Mouse (Mus musculus): Measurements from ENCODE around the gene 1700001C19Rik.
"Not testable (repeated sequence)": the region's sequence is repeated elsewhere in the genome, so short reads cannot be mapped to it uniquely, and the experiment has no call there.

1700001C19Rik gene

DNA sequence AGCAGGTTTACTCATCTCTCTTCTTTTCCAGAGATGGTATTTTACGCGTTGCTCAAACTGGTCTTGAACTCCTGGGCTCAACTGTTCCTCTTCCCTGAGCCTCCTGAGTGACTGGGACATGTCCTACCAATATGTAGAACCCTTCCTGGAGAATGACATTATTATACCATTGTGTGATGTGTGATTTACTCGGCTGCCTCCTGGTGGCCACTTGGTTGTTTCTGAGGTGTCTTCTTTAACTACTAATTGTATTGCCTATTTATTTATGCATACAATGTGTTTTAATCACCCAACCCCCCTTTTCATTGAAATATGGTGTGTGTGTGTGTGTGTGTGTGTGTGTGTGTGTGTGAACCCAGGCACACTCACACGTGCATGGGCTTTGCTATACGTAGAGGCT, 6.4 kb downstream of the 1700001C19Rik start:
- DNase-seq (ENCODE audit: low spot score): no peak

DNA sequence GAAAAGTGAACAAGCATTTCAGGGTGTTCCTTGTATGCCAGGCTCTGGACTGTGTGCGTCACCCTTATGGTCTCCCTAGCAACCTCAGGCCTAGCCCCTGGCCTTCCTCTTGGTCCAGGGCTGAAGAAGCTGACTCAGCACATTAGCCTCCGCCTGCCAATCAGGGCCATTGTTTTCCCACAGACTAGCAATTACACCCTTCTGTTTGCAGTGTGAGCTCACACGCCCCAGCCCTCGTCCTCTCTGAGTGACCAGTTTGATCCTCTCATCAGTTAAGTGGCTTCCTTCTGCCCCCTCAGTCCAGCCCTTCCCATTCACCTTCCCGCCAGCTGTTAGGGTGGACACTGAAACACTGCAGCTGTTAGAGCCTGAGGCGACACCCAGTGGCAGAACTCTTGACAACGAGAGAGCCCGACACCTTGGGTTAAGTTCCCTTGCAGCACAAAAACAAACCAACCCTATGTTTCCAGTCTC, 8.3 kb downstream of the 1700001C19Rik start:
- peak; percentile 84 for DNase-seq (ENCODE audit: low spot score)

DNA sequence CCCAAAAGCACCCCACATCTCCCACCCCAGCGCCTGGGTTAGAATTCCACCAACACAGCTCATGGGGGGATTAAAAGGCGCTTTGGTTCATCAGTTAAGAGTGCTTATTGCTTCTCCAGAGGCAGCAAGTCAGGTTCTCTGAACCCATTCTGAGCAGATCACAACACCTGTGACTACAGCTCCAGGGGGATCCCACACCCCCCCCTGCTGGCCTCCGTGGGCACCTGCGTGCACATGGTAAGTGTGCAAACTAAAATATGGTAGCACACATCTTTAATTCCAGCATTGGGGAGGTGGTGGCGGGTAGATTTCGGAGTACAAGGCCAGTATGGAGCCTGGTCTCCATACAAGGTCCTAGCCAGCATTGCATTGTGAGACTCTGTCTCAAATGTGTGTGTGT, 9.9 kb downstream of the 1700001C19Rik start:
- no peak for DNase-seq (ENCODE audit: low spot score)

DNA sequence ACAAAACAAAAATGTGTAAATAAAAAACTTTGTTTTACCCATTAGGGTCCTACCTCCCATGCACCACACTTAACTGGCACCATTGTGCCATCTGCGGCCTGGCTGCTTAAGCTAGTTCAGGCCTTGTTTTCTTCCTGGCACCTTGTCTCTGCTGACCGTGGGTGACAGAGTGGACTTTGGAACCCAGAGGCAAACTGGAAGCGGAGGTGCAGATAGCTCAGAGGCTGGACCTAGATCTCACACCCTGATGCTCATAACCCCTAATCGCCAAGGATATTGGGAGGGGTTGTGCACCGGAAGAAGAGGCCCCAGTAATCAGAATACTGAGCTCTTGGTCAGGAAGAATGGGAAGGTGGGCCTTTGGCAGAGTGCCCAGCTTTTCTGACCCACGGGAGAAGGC, 13.0 kb downstream of the 1700001C19Rik start:
- no peak for DNase-seq (ENCODE audit: low spot score)

DNA sequence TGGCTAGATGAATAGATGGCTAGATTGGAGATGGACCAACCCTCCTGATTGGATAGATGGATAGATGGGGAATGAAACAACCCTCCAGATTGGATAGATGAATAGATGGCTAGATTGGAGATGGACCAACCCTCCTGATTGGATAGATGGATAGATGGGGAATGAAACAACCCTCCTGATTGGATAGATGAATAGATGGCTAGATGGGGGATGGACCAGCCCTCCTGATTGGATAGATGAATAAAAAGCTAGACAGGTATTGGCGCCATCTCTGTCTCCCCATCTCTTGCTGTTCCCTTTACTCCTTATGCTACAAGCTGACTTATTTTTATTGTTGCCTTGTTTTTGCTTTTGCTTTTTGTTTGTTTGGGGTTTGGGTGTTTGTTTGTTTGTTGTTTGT, 14.6 kb downstream of the 1700001C19Rik start:
- DNase-seq (ENCODE audit: low spot score): not testable (repeated sequence)

DNA sequence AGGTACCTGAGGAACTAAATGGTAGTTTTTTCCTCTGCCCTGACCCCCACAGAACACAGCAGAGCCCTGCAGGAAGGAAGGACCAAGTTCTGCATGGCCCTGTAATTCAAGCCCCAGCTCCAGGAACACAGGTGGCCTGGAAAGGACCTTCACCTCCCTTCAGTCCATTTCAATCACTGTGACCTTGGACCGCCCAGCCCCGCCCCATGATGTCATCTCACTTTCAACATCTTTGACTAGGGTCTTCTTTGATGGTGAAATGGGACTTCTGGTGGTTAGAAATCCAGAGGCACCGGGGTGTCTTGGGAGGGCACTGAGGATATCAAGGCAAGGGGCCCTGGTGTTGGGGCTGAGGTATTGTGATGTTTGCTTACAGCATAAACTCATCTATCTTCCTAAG, 15.6 kb downstream of the 1700001C19Rik start:
- DNase-seq (ENCODE audit: low spot score): no peak

DNA sequence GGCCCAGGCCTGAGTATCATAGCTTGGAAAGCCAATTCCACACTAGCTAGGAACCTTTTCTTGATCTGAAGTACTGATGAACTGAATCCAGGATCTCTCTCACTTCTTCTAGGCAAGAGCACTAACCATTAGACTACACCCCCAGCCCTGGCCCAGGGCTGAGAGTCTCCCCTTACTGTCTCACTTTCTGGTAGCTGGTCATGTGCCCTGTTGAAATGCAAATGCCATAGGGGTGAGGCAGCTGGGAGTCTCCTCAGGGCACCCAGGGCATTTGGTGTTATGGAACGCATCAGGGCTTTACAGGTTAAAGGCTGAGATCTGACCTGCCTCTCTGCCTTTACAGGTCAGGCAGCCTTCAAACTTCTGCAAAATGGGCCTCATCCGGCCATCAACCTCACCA, 17.0 kb downstream of the 1700001C19Rik start:
- DNase-seq (ENCODE audit: low spot score): no peak

DNA sequence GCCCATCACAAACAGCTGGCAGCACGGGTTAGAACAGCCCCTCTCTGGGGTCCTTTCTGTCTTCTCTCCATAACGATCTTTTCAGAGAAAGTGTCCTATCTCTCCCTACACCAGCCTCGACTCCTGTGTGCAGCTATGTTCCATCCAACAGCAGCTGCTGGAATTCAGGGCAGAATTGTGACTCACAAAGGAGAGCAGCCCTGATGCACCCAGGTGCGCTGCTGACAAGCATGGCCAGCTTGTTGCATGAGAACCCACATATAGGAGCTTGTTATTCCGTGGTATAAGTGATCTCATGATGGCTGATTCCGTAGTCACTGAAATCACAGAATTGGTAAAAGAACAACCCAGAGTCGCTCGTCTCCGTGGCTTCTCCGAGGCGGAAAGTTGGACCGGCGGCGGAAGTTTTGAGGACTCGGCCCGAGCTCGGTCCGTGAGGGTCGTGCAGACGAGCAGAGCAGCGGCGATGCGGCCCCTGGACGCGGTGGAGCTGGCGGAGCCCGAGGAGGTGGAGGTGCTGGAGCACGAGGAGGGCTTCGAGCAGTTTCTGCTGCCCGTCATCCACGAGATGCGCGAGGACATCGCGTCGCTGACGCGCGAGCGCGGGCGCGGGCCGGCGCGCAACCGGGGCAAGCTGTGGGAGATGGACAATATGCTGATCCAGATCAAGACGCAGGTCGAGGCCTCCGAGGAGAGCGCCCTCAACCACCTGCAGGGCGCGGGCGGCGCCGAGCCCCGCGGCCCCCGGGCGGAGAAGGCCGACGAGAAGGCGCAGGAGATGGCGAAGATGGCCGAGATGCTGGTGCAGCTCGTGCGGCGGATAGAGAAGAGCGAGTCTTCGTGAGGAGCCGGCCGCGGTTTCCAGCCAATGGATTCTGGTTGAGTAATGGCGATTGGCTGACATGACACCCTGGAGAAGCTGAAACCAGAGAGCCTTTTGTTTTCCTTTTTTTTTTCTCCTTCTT, 27.0 kb downstream of the 1700001C19Rik start:
- DNase-seq (ENCODE audit: low spot score): peak; percentile 28

DNA sequence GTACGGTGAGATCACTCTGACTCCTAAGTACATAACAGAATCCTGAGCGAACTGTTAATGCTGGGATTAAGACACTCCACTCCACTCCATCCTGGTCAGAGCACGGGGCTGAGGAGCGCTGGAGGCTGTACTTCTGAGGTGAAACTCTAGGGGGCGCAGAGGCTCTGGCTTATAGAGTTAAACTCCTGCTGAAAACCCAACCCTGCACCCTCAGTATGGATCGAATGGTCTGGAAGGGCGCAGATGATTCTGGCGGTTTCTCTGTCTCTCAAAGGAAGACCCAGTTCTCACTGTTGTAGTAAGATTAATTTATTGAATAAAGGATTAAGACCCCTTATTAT, 28.6 kb downstream of the 1700001C19Rik start:
- peak; percentile 74 for DNase-seq (ENCODE audit: low spot score)

DNA sequence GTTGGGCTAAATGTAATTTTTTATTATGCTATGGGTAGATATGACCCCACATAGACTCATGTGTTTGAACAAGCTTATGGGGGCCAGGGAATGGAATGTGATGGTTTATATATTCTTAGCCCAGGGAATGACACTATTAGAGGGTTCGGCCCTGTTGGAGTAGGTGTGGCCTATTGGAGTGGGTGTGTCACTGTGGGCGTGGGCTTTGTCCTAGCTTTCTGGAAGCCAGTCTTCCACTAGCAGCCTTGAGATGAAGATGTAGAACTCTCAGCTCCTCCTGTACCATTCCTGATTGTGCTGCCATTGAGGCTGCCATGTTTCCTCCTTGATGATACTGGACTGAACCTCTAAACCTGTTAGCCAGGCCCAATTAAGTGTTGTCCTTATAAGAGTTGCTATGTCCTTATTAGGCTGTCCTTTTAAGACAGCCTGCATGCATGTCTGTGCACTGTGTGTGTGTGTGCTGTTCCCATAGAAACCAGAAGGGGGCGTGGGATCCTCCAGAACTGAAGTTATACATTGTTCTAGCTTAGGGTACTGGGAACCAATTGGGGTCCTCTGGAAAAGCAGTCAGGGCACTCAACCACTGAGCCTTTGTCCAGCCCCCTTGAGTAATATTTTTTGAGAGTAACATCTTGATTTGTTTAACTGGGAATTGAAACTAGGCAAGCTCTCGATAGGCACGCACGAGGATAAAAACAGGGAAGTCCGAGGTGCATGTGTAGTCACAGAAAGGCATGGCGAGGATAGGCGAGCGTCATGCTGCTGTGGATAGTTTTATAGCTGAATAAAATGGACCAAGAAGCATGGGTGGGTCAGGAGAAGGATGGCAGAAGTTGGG, 29.2 kb downstream of the 1700001C19Rik start:
- no peak for DNase-seq (ENCODE audit: low spot score)

DNA sequence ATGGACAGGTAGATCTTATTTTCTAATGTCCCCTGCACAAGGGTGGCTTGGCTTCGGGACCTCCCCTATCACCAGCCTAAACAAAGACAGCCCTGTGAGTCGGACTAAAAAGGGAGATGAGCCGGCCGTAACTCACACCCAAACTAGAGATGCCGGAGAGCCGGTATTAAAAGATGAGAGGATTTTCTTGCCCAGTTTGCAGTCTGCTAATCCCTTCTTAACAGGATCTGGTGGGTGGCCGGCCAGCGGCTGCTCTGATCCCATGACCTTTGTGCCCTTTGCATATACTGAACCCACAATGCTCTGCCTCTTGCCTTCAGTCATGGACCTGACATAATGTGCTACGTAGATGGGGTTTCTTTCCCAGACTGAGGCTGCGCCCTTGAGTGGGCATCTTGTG, 36.7 kb downstream of the 1700001C19Rik start, which contains the start of gene Guca1a:
Guca1a (minus strand) TSS at position 134 of the 400 bp plus-strand sequence.
- no peak for DNase-seq (ENCODE audit: low spot score)

DNA sequence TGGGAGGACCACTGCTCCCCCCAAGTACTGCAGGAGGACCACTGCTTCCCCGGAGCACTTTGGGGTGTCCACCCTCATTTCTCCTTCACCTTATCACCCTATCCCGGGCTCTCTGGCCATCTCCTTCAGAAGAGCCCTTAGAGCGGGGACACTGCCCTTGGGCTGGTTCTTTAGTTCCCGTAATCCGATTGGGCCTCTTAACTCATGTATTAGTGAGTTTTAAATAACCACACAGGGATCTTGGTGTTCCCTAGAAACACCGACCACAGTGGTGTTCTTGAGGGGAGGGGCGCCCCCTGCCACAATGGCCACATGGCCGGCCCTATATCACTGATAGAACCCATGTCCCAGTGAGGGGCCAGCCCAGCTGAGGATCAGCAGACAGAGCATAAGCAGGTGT, 38.1 kb downstream of the 1700001C19Rik start:
- no peak for DNase-seq (ENCODE audit: low spot score)

DNA sequence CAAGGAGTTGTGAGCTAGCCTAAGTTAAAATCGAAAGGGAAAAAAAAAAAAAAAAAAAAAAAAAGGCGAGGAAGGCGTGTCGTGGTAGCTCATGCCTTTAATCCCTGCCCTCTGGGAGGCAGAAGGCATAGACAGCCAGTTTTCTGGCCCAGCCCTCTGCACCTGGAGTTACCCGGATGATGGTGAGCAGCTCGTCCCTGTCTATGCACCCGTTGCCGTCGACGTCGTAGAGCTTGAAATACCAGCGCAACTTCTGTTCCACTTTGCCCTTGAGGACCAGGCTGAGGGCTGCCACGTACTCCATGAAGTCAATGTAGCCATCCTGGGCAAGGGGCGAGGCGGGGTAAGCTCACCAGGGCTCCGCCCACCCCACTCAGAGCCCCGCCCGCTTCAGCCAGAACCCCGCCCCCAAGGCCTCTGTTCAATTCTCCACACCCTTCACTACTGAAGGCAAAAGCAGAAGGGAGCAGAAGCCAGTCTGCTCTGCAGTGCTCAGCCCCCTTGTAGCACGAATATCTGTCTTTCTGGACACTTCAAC, 41.7 kb downstream of the 1700001C19Rik start:
- DNase-seq (ENCODE audit: low spot score): peak; percentile 60

DNA sequence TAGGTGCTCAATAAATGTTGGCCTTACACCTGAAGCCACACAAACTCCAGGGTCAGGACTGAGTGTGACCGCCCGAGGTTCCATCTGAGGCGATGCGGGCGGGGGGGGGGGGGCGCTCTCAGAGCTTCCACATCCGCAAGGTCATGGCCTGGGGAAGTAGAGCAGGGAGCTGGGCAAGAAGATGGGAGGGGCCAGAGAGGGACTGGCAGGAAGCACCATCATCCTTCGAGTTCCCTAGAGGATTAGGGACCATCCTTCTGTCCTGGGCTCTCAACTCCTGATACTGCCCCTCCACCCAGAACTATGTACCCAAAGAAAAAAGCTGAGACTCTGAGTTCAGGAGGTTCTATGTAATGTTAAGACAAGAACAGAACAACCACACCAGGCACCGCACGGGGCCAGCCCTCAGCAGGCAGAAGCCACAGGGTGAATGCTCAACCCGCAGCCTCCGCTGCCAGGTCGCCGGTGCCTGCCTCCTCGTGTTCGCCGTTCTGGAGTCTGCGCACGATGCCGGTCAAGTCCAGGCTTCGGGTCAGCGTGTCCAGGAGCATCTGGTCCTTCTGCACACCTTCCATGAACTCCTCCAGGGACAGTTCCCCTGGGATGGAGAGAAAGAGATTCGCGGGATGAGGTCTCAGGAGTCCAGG, 42.8 kb downstream of the 1700001C19Rik start:
- peak; percentile 37 for DNase-seq (ENCODE audit: low spot score)

DNA sequence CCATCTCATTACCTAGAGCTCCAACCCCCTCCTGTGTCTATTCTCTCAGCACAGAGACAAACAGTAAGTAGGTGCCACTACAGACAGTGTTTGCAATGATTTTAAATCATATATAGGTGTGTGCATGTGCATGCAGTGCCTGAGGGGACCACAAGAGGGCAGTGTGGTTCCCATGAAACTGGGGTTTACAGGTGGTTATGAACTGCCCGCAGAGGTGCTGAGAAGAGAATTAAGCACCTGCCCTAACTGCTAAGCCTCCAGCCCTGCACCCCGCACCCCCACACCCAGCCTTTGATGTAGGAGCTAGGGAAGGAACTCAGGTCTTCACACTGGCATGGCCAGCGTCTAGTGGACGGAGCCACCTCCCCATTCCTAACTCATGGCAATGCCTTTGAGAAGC, 50.5 kb downstream of the 1700001C19Rik start:
- peak; percentile 59 for DNase-seq (ENCODE audit: low spot score)

DNA sequence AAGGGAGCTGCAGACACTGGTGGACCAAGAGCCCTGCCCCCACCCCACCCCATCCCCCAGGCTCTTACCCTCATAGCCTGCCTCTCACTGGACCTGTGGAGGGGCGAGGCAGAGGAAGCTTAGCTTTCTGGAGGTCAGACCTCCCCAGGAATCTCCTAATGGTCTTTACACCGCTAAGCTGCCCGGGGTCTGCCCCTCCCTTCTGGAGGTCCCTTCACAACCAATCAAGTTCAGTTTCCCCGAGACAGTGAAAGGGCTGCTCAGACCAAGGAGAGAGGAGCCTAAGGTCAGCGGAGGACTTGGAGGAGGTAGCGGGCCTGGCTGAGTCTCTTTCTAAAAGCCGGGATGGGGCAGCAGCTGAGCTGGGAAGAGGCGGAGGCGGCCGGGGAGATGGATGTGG, 52.0 kb downstream of the 1700001C19Rik start, which contains the start of gene Guca1b:
Guca1b (plus strand) TSS at position 249 of the 400 bp plus-strand sequence.
- DNase-seq (ENCODE audit: low spot score): no peak

DNA sequence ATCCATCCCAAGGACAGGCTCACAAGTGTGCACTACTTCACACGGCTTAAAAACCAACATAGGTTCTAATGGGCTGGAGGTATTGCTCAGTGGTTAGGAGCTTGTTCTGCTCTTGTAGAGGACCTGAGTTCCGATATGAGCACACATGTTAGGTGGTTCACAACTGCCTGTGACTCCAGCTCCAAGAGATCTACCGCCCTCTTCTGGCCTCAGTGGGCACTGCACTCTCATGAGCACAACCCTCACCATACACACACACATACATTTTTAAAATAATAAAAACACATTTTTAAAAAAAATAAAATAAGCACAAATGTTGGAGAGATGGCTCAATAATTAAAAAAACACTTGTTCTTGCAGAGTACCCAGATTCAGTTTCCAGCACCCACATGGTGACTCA, 53.1 kb downstream of the 1700001C19Rik start:
- no peak for DNase-seq (ENCODE audit: low spot score)

DNA sequence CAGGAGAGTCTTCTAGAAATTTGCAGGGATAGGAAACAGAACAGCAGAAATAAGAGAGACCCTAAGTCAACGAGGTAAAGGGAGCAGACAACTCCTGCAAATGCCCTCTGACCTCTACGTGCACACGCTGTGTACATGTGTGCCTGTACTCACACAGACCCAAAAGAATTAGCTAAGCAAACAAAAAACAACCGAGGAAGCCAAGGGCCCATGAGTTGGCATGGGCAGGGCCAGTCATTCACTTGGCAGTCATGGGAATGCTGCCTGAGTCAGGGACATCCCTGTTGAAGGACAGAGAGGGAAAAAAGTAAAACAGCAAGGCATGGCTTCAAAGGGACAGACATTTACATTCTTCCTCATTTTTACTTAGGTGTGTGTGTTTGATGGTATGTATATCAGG, 53.9 kb downstream of the 1700001C19Rik start:
- DNase-seq (ENCODE audit: low spot score): no peak

DNA sequence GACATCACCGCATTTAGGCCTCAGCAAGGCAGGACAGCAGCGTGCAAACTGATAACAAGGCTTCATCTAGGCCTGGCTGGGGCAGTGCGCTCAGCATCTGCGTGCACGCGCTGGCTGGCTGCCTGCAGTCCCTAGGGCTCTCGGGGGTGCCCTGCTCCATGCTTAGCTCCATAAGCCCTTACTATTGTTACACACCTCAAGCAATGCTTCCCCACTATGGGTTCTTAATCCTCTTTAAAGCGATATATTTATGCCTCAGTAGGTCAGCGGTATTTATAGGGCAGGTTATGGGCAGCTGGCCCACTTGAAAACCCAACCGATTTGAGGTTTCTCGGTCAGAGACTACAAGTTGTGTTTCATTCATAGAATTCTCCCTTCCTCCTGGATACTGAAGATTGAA, 55.3 kb downstream of the 1700001C19Rik start:
- no peak for DNase-seq (ENCODE audit: low spot score)

DNA sequence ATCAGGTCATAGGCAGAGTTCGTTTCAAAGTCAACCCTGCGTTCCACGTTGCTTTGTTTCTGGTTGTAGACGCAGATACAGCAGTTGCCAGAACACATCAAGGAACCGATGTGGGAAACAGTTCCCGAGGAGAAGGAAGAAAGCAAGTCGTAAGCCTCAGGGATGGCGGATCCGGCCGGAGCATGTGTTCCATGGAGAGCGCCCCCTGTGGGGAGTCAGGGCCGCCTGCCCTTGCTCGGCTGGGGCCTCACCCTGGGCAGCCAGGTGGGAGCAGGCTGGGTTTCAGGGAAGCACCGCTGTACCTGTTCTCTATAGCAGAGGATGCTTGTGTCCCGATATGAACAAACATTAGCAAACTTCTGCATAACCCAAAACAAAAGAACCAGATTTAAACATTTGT, 59.0 kb downstream of the 1700001C19Rik start:
- no peak for DNase-seq (ENCODE audit: low spot score)

DNA sequence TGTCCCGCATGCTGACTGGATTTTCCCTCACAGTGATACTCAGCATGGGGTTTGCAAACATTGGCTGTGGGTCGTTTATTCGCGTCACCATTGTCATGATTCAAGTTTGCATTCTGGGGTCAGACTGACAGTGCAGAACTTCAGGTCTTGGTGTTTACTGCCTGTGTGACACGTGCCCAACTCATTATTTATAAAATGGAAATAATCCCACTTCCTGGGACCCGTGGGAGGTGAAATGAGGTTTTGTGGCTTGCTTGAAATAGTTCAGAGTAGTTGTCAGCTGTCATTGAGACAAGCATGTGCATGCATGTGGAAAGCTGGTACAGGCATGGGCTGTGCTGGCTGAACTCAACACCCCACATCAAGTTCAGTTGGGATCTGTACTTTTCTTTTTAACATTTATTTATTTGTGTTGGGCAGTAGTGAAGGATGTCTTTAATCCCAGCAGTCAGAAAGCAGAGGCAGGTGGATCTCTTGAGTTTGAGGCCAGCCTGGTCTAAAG, 60.3 kb downstream of the 1700001C19Rik start:
- no peak for DNase-seq (ENCODE audit: low spot score)

DNA sequence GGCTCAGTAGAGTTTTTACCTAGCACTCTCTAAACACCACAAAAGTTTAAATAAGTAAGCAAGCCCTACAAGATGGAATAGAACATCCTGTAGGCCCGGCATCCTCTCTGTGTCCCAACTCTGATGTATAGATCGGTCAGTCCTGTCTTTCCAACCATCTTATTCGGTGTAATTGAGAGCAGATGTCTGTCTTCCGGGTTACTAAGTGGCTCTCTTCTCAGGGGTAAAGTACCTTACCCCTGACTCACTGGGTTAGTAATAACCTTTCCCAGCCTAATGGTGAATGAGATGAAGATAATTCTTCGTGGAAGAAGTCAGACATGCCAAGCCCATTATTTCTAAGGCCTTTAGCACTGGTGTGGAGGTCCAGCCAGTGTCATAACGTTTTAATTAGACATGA, 63.2 kb downstream of the 1700001C19Rik start:
- no peak for DNase-seq (ENCODE audit: low spot score)
